Mouse (Mus musculus) hindbrain, embryonic 11.5 days (tissue): ENCODE measurements around the gene Iqsec1. TPM values are rescaled to one million over a fixed set of nuclear protein-coding genes. Genes with fewer than 3 reads are reported as not detected.

Experiments used
- ATAC-seq: fragments of 200-750 bp; cut with Nextera tagmentation; 2 replicates; pipeline ENCODE4 v1.8.0; 2017; ENCODE audit warnings: mild to moderate bottlenecking, moderate TSS enrichment, moderate library complexity; ENCODE audit not compliant: low FRiP score
- DNase-seq: peaks from one replicate; pipeline ENCODE4 v3.0.0-alpha.2; 2015; ENCODE audit warnings: low spot score
- H3K27ac ChIP-seq: fragments of 300-500 bp; sonication (generic); 2 replicates; pipeline ENCODE4 v1.5.1; 2014; ENCODE audit warnings: mild to moderate bottlenecking, low read depth, low read length
- H3K27me3 ChIP-seq: fragments of 300-500 bp; sonication (generic); 2 replicates; pipeline ENCODE4 v1.6.1; 2014; ENCODE audit warnings: mild to moderate bottlenecking, low read length, moderate library complexity, mixed read lengths; ENCODE audit not compliant: control insufficient read depth, insufficient read depth
- H3K36me3 ChIP-seq: fragments of 300-500 bp; sonication (generic); 2 replicates; pipeline ENCODE4 v1.6.1; 2014; ENCODE audit warnings: mild to moderate bottlenecking, low read length, moderate library complexity, mixed read lengths; ENCODE audit not compliant: control insufficient read depth, insufficient read depth
- H3K4me1 ChIP-seq: fragments of 300-500 bp; sonication (generic); replicated peaks from 2 replicates; pipeline ENCODE4 v1.6.1; 2014; ENCODE audit warnings: low read length, mixed read lengths; ENCODE audit not compliant: control insufficient read depth, insufficient read depth
- H3K4me2 ChIP-seq: fragments of 300-500 bp; sonication (generic); replicated peaks from 2 replicates; pipeline ENCODE4 v1.6.1; 2014; ENCODE audit warnings: mild to moderate bottlenecking, low read depth, low read length
- H3K4me3 ChIP-seq: fragments of 300-500 bp; sonication (generic); 2 replicates; pipeline ENCODE4 v1.5.1; 2014; ENCODE audit warnings: low read depth, low read length
- H3K9ac ChIP-seq: fragments of 300-500 bp; sonication (generic); 2 replicates; pipeline ENCODE4 v1.6.1; 2014; ENCODE audit warnings: low read depth, low read length
- H3K9me3 ChIP-seq: fragments of 300-500 bp; sonication (generic); 2 replicates; pipeline ENCODE4 v1.6.1; 2016; ENCODE audit warnings: low read length; ENCODE audit not compliant: control insufficient read depth
- WGBS: fragments of 180-500 bp; shearing (Covaris S2); extraction: QIAGEN DNeasy Blood & Tissue Kit; methylation state at CpG from one replicate; pipeline ENCODE4 v1.1.7; 2014; 5-methylcytosine and 5-hydroxymethylcytosine counted together
- polyA plus RNA-seq: library from polyadenylated mRNA; unstranded; fragments of >200 nt; fragmentation: Nextera tagmentation; extraction: Ambion mirVana; gene quantifications from 2 replicates; pipeline ENCODE4 v1.2.1, GENCODE M21; 2014

Iqsec1 gene
- polyA plus RNA-seq, 1 experiment from 2014 or later: 22.4 TPM

DNA sequence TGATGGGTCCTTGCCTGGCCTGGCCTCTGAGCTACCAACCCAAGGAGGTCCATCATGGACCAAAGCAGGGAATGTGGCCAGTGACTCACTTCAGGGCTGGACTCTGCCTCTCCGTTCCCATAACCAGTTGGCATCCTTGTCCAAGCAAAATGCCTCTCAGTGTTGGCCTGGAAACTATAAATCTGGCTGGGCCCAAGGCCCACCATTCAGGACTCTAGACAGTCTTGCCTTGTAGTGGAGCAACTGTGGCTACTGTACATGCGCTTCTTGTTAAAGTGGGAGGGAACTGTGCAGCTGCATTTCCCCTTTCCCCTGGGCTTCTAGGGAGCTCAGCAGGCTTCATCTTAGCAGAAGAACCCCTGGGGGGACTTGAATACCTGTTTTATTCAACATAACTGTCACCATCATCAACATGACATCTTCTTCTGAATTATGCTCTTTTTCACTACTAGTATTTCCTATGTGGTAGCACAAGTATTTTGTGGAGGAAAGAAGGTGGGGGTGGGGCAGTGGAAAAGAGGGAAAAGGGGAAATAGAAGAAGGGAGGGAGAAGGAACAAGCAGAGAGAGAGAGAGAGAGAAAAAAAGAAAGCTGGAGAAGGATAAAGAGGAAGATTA, 226.3 kb downstream of the Iqsec1 start:
- no peaks in the 10 kb centered on the region for H3K9me3 ChIP-seq
- H3K4me2 ChIP-seq: no peak overlapping the region
- no peak for DNase-seq
- peaks cover 18% of the 10 kb centered on the region for H3K4me1 ChIP-seq
- 92% methylated on average over 2 of the region's 2 CpGs for WGBS
- H3K4me3 ChIP-seq: no peak overlapping the region
- no peaks in the 10 kb centered on the region for H3K27me3 ChIP-seq
- no peaks in the 10 kb centered on the region for H3K36me3 ChIP-seq
- no peak overlapping the region for H3K9ac ChIP-seq
- no peak for ATAC-seq
- H3K27ac ChIP-seq: no peak overlapping the region

DNA sequence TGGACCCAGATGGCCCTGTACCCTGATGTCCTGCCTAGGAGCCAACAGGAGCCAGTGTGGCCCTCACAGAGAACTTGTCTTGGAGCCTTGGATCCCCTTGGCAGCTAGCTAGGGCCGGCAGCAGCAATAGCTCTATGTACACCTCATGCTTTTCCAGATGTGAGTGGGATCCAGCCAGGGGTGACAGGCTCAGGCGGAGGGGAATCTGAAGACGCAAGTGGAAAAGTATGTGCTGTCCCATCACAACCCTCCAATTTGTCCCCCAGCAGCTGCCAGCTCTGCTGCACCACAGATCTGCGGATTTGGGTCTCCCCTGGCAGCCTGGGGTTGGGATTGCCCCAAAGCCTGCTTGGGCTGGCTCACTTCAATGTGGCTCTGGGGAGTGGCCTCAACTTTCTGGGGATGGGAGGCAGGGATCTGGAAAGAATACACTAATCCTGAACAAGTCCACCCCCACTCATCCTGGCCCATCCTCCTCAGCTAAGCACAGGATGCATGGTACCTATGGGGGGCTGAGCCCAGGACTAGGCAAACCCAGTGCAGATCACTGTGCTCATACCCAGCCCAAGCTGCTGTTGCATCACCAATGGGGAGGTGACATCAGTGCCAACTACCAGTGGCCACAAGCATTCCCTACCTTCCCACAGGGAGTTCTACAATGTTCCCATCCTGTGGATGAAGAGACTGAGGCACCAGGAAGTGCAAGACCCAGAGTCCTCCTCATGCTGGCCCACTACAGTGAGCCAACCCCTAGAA, 227.0 kb downstream of the Iqsec1 start:
- WGBS: 90% methylated on average over 4 of the region's 4 CpGs
- H3K4me2 ChIP-seq: no peak overlapping the region
- no peak overlapping the region for H3K27ac ChIP-seq
- ATAC-seq (no peak), DNase-seq (no peak)
- H3K4me1 ChIP-seq: peaks cover 18% of the 10 kb centered on the region
- no peaks in the 10 kb centered on the region for H3K36me3 ChIP-seq
- H3K9me3 ChIP-seq: no peaks in the 10 kb centered on the region
- H3K9ac ChIP-seq: no peak overlapping the region
- no peaks in the 10 kb centered on the region for H3K27me3 ChIP-seq
- H3K4me3 ChIP-seq: no peak overlapping the region

DNA sequence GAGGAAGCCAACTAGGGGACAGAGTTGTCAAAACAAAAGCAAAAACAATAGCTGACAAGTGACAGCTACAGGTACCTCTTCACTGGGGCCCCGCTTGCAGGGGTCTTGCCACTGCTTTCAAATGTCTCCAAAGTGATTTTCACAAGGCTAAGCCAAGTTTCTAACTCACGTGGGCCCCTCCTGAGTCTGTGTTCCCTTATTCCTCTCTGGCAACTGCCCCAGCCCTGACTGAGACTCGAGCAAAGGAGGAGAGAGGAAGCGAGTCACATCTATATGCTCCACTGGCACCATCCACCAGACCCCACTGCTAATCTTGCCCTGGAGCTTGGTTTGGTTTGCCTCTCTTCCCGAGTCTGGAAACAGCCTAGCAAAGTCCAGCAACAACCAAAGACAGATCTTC, 227.6 kb downstream of the Iqsec1 start:
- 74% methylated on average over 5 of the region's 5 CpGs for WGBS
- no peak for DNase-seq
- Histone ChIP-seq H3K27me3 (no peaks in the 10 kb centered on the region), H3K9me3 (no peaks in the 10 kb centered on the region), H3K9ac (no peak overlapping the region), H3K4me1 (peaks cover 18% of the 10 kb centered on the region), H3K27ac (no peak overlapping the region), H3K4me2 (no peak overlapping the region), H3K36me3 (no peaks in the 10 kb centered on the region), H3K4me3 (no peak overlapping the region)
- ATAC-seq: no peak

DNA sequence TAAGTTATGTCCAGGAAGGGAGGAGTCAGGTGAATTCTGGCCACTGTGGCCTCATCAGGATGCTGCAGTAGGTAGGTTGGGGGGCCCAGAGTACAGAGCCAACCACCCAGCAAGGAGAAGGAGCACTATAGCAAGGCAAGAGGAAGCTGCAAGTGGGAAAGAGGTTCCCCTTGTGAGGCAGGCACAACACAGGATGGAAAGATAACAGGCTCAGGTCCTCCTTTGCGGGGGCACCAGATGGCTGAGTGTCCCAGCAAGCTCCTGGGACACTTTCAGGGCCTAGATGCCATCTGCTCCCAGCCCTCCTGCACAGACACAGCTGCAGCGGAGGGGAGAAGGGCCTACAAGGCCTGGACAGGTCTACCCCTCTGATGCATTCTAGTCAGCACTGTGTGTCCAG, 228.7 kb downstream of the Iqsec1 start:
- Histone ChIP-seq H3K4me2 (no peak overlapping the region), H3K9ac (no peak overlapping the region), H3K9me3 (no peaks in the 10 kb centered on the region), H3K36me3 (no peaks in the 10 kb centered on the region), H3K27ac (peak overlapping the region; percentile 68), H3K4me1 (peaks cover 13% of the 10 kb centered on the region), H3K4me3 (no peak overlapping the region), H3K27me3 (no peaks in the 10 kb centered on the region)
- peak; percentile 60 for DNase-seq
- WGBS: 68% methylated on average over 2 of the region's 2 CpGs
- peak; percentile 73 for ATAC-seq

DNA sequence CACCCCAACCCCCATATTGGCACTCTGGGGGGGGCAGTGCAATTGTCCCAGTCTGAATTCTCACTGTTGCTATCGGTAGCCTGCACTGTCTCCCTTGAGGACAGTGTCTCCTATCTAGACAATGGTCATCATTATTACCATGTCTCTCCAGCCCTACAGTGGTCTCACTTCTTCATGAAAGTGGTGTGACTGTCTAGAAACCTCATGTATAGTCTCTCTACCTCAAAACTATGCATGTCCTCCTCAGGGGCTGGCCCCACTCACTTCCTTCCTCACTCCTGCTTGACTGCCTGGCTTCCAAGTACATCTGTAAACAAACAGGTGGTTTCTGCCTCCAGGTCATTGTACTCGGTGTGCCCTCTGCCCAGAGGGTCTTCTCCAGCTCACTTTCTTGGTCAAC, 230.3 kb downstream of the Iqsec1 start:
- no peaks in the 10 kb centered on the region for H3K27me3 ChIP-seq
- no peak for DNase-seq
- H3K4me2 ChIP-seq: no peak overlapping the region
- H3K36me3 ChIP-seq: no peaks in the 10 kb centered on the region
- no peak overlapping the region for H3K9ac ChIP-seq
- no peaks in the 10 kb centered on the region for H3K9me3 ChIP-seq
- ATAC-seq: no peak
- no peak overlapping the region for H3K4me3 ChIP-seq
- H3K27ac ChIP-seq: no peak overlapping the region
- 92% methylated on average over 2 of the region's 2 CpGs for WGBS
- peaks cover 8% of the 10 kb centered on the region for H3K4me1 ChIP-seq

DNA sequence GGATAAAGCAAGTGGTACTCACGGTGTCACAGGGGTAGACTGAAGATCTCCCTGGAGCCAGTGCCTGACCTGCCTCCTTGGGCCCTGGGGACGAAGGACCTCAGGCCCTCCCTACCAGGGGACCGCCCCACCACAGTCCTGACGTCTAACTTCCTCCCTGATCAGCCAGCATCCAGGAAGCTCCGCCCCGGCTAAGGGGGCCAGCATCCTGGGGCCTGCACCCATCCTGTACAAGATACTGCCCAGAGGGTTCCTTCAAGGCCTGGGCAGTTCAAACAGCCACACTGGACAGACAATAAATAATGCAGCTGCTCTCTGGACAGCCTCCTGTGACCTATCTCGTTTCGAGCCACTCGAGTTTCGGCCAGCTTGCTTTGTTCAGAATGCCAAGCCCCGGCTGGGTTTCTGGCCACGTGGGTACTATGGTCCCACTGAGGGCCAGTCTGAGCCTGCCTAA, 231.0 kb downstream of the Iqsec1 start:
- Histone ChIP-seq H3K4me2 (no peak overlapping the region), H3K27ac (no peak overlapping the region), H3K4me3 (no peak overlapping the region), H3K4me1 (peaks cover 8% of the 10 kb centered on the region), H3K27me3 (no peaks in the 10 kb centered on the region), H3K36me3 (no peaks in the 10 kb centered on the region), H3K9me3 (no peaks in the 10 kb centered on the region), H3K9ac (no peak overlapping the region)
- ATAC-seq: no peak
- WGBS: 71% methylated on average over 12 of the region's 12 CpGs
- DNase-seq: no peak

DNA sequence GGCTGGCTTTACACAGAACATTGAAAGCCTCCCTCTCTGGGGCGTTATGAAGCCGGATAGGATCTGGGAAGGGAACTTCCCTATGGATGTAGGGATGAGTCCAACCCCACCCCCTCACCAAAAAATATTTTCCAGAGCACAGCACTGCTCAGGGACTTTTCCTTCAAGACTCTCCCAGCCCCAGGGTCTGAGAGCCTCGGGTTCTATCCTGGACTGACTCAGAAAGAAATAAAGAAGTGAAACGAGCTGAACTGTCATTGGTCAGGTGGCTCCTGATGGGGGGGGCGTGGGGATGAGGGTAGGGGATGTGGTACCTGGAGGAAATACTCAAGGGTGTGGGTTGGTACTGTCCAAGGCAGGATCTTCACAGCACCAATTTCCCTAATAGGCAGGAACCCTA, 231.9 kb downstream of the Iqsec1 start:
- H3K9ac ChIP-seq: no peak overlapping the region
- no peaks in the 10 kb centered on the region for H3K36me3 ChIP-seq
- H3K4me3 ChIP-seq: no peak overlapping the region
- peaks cover 8% of the 10 kb centered on the region for H3K4me1 ChIP-seq
- H3K4me2 ChIP-seq: no peak overlapping the region
- ATAC-seq (no peak), DNase-seq (no peak)
- H3K27ac ChIP-seq: no peak overlapping the region
- H3K27me3 ChIP-seq: no peaks in the 10 kb centered on the region
- WGBS: 77% methylated on average over 5 of the region's 5 CpGs
- H3K9me3 ChIP-seq: no peaks in the 10 kb centered on the region

DNA sequence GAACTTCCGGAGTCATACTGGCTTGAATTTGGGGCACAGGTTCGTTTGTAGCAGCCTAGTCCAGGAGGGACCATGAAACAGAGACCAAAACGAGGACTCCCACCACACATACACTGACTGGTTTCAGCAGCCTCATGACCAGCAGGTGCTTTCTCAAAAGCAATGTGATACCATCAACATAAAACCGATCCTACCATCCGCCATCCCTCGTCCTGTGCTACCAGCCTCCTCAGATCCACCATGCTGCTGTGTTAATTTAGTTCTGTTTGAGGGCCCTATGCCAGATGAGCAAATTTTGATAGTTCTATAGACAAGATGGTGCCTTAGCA, 232.9 kb downstream of the Iqsec1 start:
- no peak overlapping the region for H3K27ac ChIP-seq
- no peaks in the 10 kb centered on the region for H3K27me3 ChIP-seq
- H3K4me1 ChIP-seq: peaks cover 5% of the 10 kb centered on the region
- no peak overlapping the region for H3K9ac ChIP-seq
- ATAC-seq: no peak
- no peaks in the 10 kb centered on the region for H3K9me3 ChIP-seq
- DNase-seq: no peak
- no peaks in the 10 kb centered on the region for H3K36me3 ChIP-seq
- H3K4me3 ChIP-seq: no peak overlapping the region
- H3K4me2 ChIP-seq: no peak overlapping the region
- 83% methylated on average over 6 of the region's 6 CpGs for WGBS

DNA sequence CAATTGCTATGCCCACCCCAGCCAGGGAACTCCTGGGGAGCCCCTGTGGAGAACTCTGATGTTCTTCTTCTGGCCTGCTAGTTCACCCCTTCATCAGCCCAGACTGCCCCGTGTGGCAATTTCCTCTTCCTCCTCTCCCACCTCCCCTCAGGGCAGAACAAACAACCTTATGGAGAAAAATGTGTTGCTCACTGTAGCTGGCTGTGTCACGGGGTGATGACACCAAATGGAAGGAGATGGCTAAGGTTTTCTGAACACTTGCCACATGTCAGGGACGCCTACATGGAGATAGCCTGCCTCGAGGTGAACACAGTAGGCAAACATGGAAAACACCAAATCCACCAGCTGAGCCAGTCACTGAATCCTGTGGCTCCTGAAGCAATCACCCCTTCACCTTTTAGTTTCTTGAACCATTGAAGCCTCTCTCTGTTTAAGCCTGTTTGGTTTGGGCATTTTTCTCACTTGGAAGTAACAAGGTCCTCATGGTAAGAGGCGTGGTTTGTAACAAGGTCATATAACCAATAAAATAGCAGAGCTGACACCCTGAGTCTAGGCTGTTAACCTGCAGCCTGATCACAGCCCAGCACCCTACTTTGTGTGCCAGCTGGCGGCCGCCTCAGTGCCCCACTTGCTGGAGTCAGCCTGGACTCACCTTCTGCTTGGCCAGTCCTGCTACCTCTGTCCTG, 233.4 kb downstream of the Iqsec1 start:
- DNase-seq (no peak), ATAC-seq (no peak)
- Histone ChIP-seq H3K36me3 (no peaks in the 10 kb centered on the region), H3K4me2 (no peak overlapping the region), H3K27ac (no peak overlapping the region), H3K4me1 (peaks cover 5% of the 10 kb centered on the region), H3K27me3 (no peaks in the 10 kb centered on the region), H3K4me3 (no peak overlapping the region), H3K9me3 (no peaks in the 10 kb centered on the region), H3K9ac (no peak overlapping the region)
- 82% methylated on average over 7 of the region's 7 CpGs for WGBS
